Mouse (Mus musculus) neural tube, embryonic 13.5 days (tissue): ENCODE results near the gene Gdf1. TPM values are rescaled to one million over a fixed set of nuclear protein-coding genes. Genes with fewer than 3 reads are reported as not detected.

Experiments
- ATAC-seq: fragments of 200-750 bp; cut with Nextera tagmentation; 2 replicates; pipeline ENCODE4 v1.8.0; 2017; ENCODE audit warnings: low read depth, mild to moderate bottlenecking, moderate TSS enrichment, moderate library complexity
- H3K27ac ChIP-seq: fragments of 300-500 bp; sonication (generic); replicated peaks from 2 replicates; pipeline ENCODE4 v1.5.1; 2015; ENCODE audit warnings: moderate library complexity, mild to moderate bottlenecking, inconsistent platforms
- H3K27me3 ChIP-seq: fragments of 300-500 bp; sonication (generic); 2 replicates; pipeline ENCODE4 v1.6.1; 2015; ENCODE audit warnings: mild to moderate bottlenecking, inconsistent platforms
- H3K36me3 ChIP-seq: fragments of 300-500 bp; sonication (generic); 2 replicates; pipeline ENCODE4 v1.6.1; 2015; ENCODE audit warnings: mild to moderate bottlenecking, inconsistent platforms
- H3K4me1 ChIP-seq: fragments of 300-500 bp; sonication (generic); replicated peaks from 2 replicates; pipeline ENCODE4 v1.6.1; 2015; ENCODE audit warnings: inconsistent platforms
- H3K4me2 ChIP-seq: fragments of 300-500 bp; sonication (generic); 2 replicates; pipeline ENCODE4 v1.6.1; 2015; ENCODE audit warnings: inconsistent platforms, mild to moderate bottlenecking, moderate library complexity
- H3K4me3 ChIP-seq: fragments of 300-500 bp; sonication (generic); 2 replicates; pipeline ENCODE4 v1.5.1; 2015; ENCODE audit warnings: mild to moderate bottlenecking, inconsistent platforms
- H3K9ac ChIP-seq: fragments of 300-500 bp; sonication (generic); 2 replicates; pipeline ENCODE4 v1.6.1; 2015; ENCODE audit warnings: moderate library complexity, mild to moderate bottlenecking, inconsistent platforms
- H3K9me3 ChIP-seq: fragments of 300-500 bp; sonication (generic); 2 replicates; pipeline ENCODE4 v1.6.1; 2016; ENCODE audit warnings: inconsistent platforms
- WGBS: fragments of 180-500 bp; shearing (Covaris S2); methylation state at CpG from one replicate; pipeline ENCODE4 v1.1.7; 2015; 5-methylcytosine and 5-hydroxymethylcytosine counted together
- polyA plus RNA-seq: library from polyadenylated mRNA; unstranded; fragments of >200 nt; fragmentation: Nextera tagmentation; extraction: Ambion mirVana; gene quantifications from 2 replicates; pipeline ENCODE4 v1.2.1, GENCODE M21; 2015

The Gdf1 gene
- polyA plus RNA-seq, 1 experiment from 2014 or later = 3.3 TPM

GRCm38 (mm10) chr8:70309311-70309710 lies 20.3 kb upstream of the Gdf1 start:
- H3K36me3 ChIP-seq = peaks cover 88% of the 10 kb centered on the region
- no peak overlapping the region for H3K4me3 ChIP-seq
- ATAC-seq = no peak

GRCm38 (mm10) chr8:70313399-70313798 lies 16.2 kb upstream of the Gdf1 start:
- peaks cover 54% of the 10 kb centered on the region for H3K36me3 ChIP-seq
- H3K27me3 ChIP-seq = no peaks in the 10 kb centered on the region
- no peak for ATAC-seq
- no peak overlapping the region for H3K4me2 ChIP-seq
- peaks cover 36% of the 10 kb centered on the region for H3K4me1 ChIP-seq
- H3K27ac ChIP-seq = no peak overlapping the region
- WGBS = 90% methylated on average over 2 of the region's 2 CpGs
- no peak overlapping the region for H3K4me3 ChIP-seq
- no peaks in the 10 kb centered on the region for H3K9me3 ChIP-seq
- H3K9ac ChIP-seq = no peak overlapping the region

More at GRCm38 (mm10) chr8:70309311-70309710, 20.3 kb upstream of the Gdf1 start:
- no peaks in the 10 kb centered on the region for H3K27me3 ChIP-seq
- WGBS = 30% methylated on average over 2 of the region's 2 CpGs
- no peak overlapping the region for H3K4me2 ChIP-seq
- H3K9ac ChIP-seq = no peak overlapping the region
- peaks cover 3% of the 10 kb centered on the region for H3K4me1 ChIP-seq
- no peaks in the 10 kb centered on the region for H3K9me3 ChIP-seq
- no peak overlapping the region for H3K27ac ChIP-seq

- H3K4me3 ChIP-seq = peak within 1 kb of the TSS; percentile 68
- WGBS = 1% methylated on average over 66 of the region's 66 CpGs
- peak within 1 kb of the TSS; percentile 84 for H3K9ac ChIP-seq
- H3K27me3 ChIP-seq = no peaks in the 10 kb centered on the region
- H3K27ac ChIP-seq = peak within 1 kb of the TSS; percentile 93
- peak; percentile 58 for ATAC-seq
- H3K9me3 ChIP-seq = no peaks in the 10 kb centered on the region
- peaks cover 37% of the 10 kb centered on the region for H3K4me1 ChIP-seq
- H3K4me2 ChIP-seq = peak within 1 kb of the TSS; percentile 82
- peaks cover 54% of the 10 kb centered on the region for H3K36me3 ChIP-seq
Observed at GRCm38 (mm10) chr8:70315624-70316510, 13.8 kb upstream of the Gdf1 start, which contains the start of gene Cers1. Cers1 (plus strand) TSS chr8:70315775.

- Histone ChIP-seq H3K4me2 (peak overlapping the region; percentile 82), H3K36me3 (peaks cover 53% of the 10 kb centered on the region), H3K27me3 (no peaks in the 10 kb centered on the region), H3K4me1 (peaks cover 37% of the 10 kb centered on the region), H3K9me3 (no peaks in the 10 kb centered on the region), H3K4me3 (peak overlapping the region; percentile 68), H3K27ac (peak overlapping the region; percentile 93), H3K9ac (peak overlapping the region; percentile 84)
- WGBS = 9% methylated on average over 15 of the region's 15 CpGs
- peak; percentile 81 for ATAC-seq
Observed at GRCm38 (mm10) chr8:70316511-70317504, 12.8 kb upstream of the Gdf1 start.

- no peaks in the 10 kb centered on the region for H3K9me3 ChIP-seq
- peak overlapping the region; percentile 93 for H3K27ac ChIP-seq
- peak overlapping the region; percentile 82 for H3K4me2 ChIP-seq
- peak overlapping the region; percentile 84; the same call in 1 of the 2 replicates for H3K9ac ChIP-seq
- no peaks in the 10 kb centered on the region for H3K27me3 ChIP-seq
- H3K4me1 ChIP-seq = peaks cover 37% of the 10 kb centered on the region
- H3K36me3 ChIP-seq = peaks cover 52% of the 10 kb centered on the region
- ATAC-seq = no peak
- 0 out of 2 replicates have a peak overlapping the region, but pooled peaks have one; percentile 68 for H3K4me3 ChIP-seq
- 90% methylated on average over 5 of the region's 5 CpGs for WGBS
Observed at GRCm38 (mm10) chr8:70317872-70318271, 11.7 kb upstream of the Gdf1 start.

GRCm38 (mm10) chr8:70323716-70324115 lies 5.9 kb upstream of the Gdf1 start:
- H3K4me2 ChIP-seq = no peak overlapping the region
- no peak overlapping the region for H3K9ac ChIP-seq
- WGBS = 89% methylated on average over 3 of the region's 3 CpGs
- no peak for ATAC-seq
- H3K27me3 ChIP-seq = no peaks in the 10 kb centered on the region
- no peak overlapping the region for H3K4me3 ChIP-seq
- peaks cover 88% of the 10 kb centered on the region for H3K36me3 ChIP-seq
- no peak overlapping the region for H3K27ac ChIP-seq
- H3K4me1 ChIP-seq = no peaks in the 10 kb centered on the region
- H3K9me3 ChIP-seq = no peaks in the 10 kb centered on the region

- no peak overlapping the region for H3K4me3 ChIP-seq
- H3K9me3 ChIP-seq = no peaks in the 10 kb centered on the region
- 93% methylated on average over 6 of the region's 6 CpGs for WGBS
- no peak overlapping the region for H3K27ac ChIP-seq
- peaks cover 31% of the 10 kb centered on the region for H3K4me1 ChIP-seq
- no peak overlapping the region for H3K4me2 ChIP-seq
- H3K27me3 ChIP-seq = peaks cover 10% of the 10 kb centered on the region
- no peak overlapping the region for H3K9ac ChIP-seq
- ATAC-seq = no peak
- H3K36me3 ChIP-seq = peaks cover 88% of the 10 kb centered on the region
Observed at GRCm38 (mm10) chr8:70327512-70327911, 2.1 kb upstream of the Gdf1 start.

- peak overlapping the region; percentile 28 for H3K4me2 ChIP-seq
- no peak overlapping the region for H3K27ac ChIP-seq
- peak overlapping the region; percentile 49 for H3K9ac ChIP-seq
- H3K4me1 ChIP-seq = peaks cover 33% of the 10 kb centered on the region
- peak; percentile 21 for ATAC-seq
- peaks cover 89% of the 10 kb centered on the region for H3K36me3 ChIP-seq
- peak overlapping the region; percentile 5; the same call in 1 of the 2 replicates for H3K4me3 ChIP-seq
- no peaks in the 10 kb centered on the region for H3K9me3 ChIP-seq
- 4% methylated on average over 45 of the region's 45 CpGs for WGBS
- peaks cover 10% of the 10 kb centered on the region for H3K27me3 ChIP-seq
Observed at GRCm38 (mm10) chr8:70329835-70330740, 471 bp downstream of the Gdf1 start.

- H3K27me3 ChIP-seq = peaks cover 10% of the 10 kb centered on the region
- no peak overlapping the region; the same call in 1 of the 2 replicates for H3K27ac ChIP-seq
- 19% methylated on average over 53 of the region's 53 CpGs for WGBS
- H3K4me2 ChIP-seq = peak overlapping the region; percentile 28
- peak; percentile 79 for ATAC-seq
- peaks cover 91% of the 10 kb centered on the region for H3K36me3 ChIP-seq
- peak overlapping the region; percentile 5; the same call in 1 of the 2 replicates for H3K4me3 ChIP-seq
- H3K9ac ChIP-seq = peak overlapping the region; percentile 49; the same call in 1 of the 2 replicates
- peaks cover 33% of the 10 kb centered on the region for H3K4me1 ChIP-seq
- H3K9me3 ChIP-seq = no peaks in the 10 kb centered on the region
Observed at GRCm38 (mm10) chr8:70330741-70331364, 1.2 kb downstream of the Gdf1 start.

GRCm38 (mm10) chr8:70331526-70331925 lies 1.9 kb downstream of the Gdf1 start:
- H3K36me3 ChIP-seq = peaks cover 96% of the 10 kb centered on the region
- no peak overlapping the region for H3K4me2 ChIP-seq
- peaks cover 33% of the 10 kb centered on the region for H3K4me1 ChIP-seq
- WGBS = 63% methylated on average over 19 of the region's 19 CpGs
- H3K9me3 ChIP-seq = no peaks in the 10 kb centered on the region
- H3K4me3 ChIP-seq = no peak overlapping the region
- peaks cover 10% of the 10 kb centered on the region for H3K27me3 ChIP-seq
- peak overlapping the region; percentile 56; the same call in 1 of the 2 replicates for H3K27ac ChIP-seq
- H3K9ac ChIP-seq = peak overlapping the region; percentile 43; the same call in 1 of the 2 replicates
- ATAC-seq = no peak
